Mouse (Mus musculus) C2C12 (cell line): Measurements from ENCODE around the gene Gm45753.

Experiments
- CTCF ChIP-seq: IDR thresholded peaks from one replicate; pipeline ENCODE4 v1.5.1; 2011; ENCODE audit not compliant: control insufficient read depth, insufficient read depth, insufficient read length
- FOSL1 ChIP-seq: IDR thresholded peaks from one replicate; pipeline ENCODE4 v1.8.0; 2011; ENCODE audit warnings: mild to moderate bottlenecking, low read length; ENCODE audit not compliant: poor library complexity, insufficient read depth, severe bottlenecking
- MAX ChIP-seq: IDR thresholded peaks from one replicate; pipeline ENCODE4 v1.6.1; 2011; ENCODE audit warnings: mild to moderate bottlenecking, control low read depth
- MYOD1 ChIP-seq: IDR thresholded peaks from one replicate; pipeline ENCODE4 v1.6.1; 2011; ENCODE audit warnings: low read depth; ENCODE audit not compliant: control insufficient read depth, insufficient read length
- MYOG ChIP-seq: IDR thresholded peaks from one replicate; pipeline ENCODE4 v1.6.1; 2011; ENCODE audit not compliant: control insufficient read depth, insufficient read length; ENCODE audit errors: extremely low read depth
- USF1 ChIP-seq: IDR thresholded peaks from one replicate; pipeline ENCODE4 v1.6.1; 2011; ENCODE audit warnings: low read depth, mild to moderate bottlenecking, control low read depth, moderate library complexity

DNA sequence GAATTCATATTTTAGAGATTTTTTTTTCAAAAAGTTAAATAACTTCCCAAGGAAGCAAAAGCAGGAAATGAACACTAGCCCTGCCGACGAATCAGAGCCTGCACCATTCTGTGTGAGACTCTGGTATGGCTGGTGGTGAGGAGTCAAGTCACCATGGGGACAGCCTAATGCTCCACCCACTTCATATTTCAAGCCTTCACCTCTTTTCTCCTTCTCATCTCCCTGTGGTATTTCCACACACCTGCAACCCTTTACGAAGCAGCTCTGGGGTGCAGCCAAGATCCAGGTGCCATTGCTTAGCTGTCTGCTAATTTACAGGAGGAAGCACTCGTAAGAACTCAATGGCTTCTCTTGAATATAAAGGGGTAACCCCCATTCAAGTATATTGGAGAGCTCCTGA lies 2.7 kb upstream of the Gm45753 start:
- TF ChIP-seq CTCF (no peak), MYOD1 (no peak), MAX (no peak), USF1 (no peak), FOSL1 (no peak), MYOG (no peak)
